Mouse (Mus musculus) liver, postnatal 0 days (tissue): ENCODE measurements around the gene Atp5h.

Experiments
- CTCF ChIP-seq: sonication (generic); IDR thresholded peaks from 2 replicates; pipeline ENCODE4 v1.5.1; 2016; ENCODE audit warnings: antibody characterized with exemption, low read depth
- EP300 ChIP-seq: IDR thresholded peaks from 2 replicates; pipeline ENCODE4 v1.6.1; 2016; ENCODE audit warnings: antibody characterized with exemption, low read depth, mild to moderate bottlenecking

- no peak for TF ChIP-seq CTCF
- TF ChIP-seq EP300 = no peak
Observed at GRCm38 (mm10) chr11:115409556-115409955, 10.2 kb downstream of the Atp5h start.
